Mouse (Mus musculus): Measurements from ENCODE around the gene Tango6. TPM values are rescaled to one million over a fixed set of nuclear protein-coding genes. Genes with fewer than 3 reads are reported as not detected.
A peak's percentile ranks its signal among the peaks of the same experiment; 100 is the strongest.
"Not testable (repeated sequence)": the region's sequence is repeated elsewhere in the genome, so short reads cannot be mapped to it uniquely, and the experiment has no call there.

Tango6 gene
- total RNA-seq, 1 experiment from 2014 or later, result 1.9 TPM

DNA sequence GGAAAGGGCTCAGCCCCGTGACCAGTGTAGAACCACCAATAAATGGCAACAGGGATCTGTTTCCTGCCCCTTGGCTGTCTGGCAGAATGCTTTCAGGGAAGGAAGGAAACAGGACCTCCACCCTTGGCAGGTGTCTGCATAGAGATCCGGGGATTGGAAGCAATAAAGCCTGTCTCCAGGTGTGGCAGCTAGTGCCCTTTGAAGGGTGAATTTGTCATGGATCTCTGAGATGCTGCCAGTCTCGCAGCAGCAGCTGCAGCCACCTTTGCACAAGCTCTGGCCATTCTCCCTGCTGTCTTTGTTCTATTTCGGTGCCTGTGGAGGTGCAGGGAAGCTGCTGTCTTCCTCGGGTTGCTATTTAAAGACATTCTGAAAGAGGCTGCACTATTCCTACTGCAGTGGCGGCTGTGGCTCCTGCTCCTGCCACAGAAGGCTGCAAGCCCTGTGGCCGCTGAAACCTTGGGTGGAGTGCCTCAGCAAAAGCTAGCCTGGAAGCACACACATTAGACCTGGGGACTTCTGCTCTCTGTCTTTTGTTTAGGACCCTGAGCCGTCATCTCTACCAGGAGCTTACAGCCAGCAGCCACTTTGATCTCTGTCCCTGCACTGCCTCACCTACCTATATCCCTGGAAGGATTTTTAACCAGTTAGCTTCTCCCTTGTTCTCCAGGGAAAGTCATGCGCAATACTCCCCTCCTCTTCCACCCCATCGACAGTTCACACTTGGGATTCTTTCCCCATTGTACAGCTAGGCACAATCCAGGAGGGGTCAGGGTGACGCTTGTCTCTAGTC, 156.5 kb downstream of the Tango6 start:
- ATAC-seq (replicated peaks; ENCODE audit: insufficient number of reproducible peaks, low FRiP score, low TSS enrichment, poor library complexity, severe bottlenecking), result no peak

DNA sequence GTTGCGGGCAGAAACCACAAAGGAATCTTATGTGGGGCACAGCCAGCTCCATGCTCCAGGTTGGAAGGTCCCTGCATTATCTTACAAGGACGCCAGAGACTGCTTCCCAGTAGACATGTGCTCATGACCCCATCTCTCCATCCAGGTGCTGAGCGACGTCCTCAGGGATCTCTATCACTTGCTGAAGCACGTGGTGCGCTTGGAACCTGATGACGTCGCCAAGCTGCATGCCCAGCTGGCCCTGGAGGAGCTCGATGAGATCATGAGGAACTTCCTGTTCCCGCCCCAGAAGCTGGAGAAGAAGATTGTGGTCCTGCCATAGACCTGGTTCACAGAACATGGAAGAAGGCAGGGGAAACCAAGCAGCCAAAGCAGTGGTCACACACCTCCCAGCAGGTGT, 167.2 kb downstream of the Tango6 start:
- ATAC-seq (replicated peaks; ENCODE audit: insufficient number of reproducible peaks, low FRiP score, low TSS enrichment, poor library complexity, severe bottlenecking), result no peak

DNA sequence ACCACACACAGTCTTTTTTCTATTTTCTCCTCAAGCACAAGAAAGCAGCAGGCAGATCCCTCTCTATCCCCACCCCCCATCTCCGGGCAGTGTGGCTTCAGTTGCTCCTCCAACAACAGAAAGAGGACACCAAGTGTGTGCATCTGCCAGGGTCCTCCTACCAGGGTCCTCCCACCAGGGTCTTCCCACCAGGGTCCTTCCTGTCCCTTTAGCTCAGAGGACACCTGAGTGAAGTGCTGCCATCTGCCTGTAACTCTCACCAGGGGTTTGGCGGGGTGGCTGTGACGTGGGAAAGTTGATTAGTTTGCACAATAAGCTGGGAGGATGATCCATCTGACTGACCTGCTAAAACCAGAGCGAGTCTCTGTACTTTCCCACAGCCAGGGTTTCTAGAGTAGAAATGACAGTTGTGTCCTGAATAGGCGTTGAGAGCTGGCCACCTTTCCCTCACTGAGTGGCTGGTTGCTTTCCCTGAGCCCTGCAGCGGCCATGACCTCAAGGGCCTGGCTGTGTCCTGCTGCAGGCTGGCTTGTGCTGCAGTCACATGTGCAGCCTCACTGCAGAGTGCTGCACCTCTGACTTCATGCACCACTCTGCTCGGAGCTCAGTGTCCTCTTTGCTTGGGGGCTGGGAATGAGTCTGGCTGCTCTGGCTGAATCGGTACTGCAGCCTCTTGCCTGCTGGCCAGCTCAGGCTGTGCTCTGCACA, 171.8 kb downstream of the Tango6 start:
- no peak for ATAC-seq (replicated peaks; ENCODE audit: insufficient number of reproducible peaks, low FRiP score, low TSS enrichment, poor library complexity, severe bottlenecking)

DNA sequence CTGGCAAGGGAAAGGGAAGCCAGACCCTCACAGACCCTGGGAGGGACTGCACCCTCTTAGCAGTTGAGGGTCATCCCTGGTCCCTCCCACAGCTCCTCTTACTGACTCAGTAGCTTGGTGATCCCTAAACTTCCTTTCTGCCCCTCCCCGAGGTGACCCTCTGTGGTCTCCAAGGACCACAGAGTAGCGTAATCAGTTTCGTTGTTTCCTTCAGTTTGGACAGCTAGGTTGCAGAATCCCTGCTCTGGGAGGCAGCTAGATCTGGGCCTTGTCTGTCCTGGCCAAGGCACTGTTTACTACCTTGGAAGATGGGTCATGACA, 172.3 kb downstream of the Tango6 start:
- no peak for ATAC-seq (replicated peaks; ENCODE audit: insufficient number of reproducible peaks, low FRiP score, low TSS enrichment, poor library complexity, severe bottlenecking)

DNA sequence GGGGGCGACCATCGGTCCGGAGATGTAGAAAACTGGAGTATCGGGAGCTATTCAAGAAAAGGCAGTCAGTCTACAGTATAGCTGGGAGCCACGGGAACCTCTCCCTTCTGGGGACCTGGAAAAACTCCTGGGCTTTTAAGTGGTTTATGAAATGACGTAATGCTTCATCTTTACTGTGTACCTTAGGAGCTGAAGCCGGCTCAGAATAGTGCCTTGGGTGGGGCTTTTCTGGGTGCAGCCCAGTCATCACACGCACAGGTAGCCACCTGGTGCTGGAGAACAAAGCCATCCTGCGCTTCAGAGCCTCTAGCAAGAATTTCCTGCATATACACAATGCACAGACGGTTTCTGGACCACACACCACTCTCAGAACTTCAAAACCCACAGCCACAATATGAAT, 180.0 kb downstream of the Tango6 start:
- no peak for ATAC-seq (replicated peaks; ENCODE audit: insufficient number of reproducible peaks, low FRiP score, low TSS enrichment, poor library complexity, severe bottlenecking)

DNA sequence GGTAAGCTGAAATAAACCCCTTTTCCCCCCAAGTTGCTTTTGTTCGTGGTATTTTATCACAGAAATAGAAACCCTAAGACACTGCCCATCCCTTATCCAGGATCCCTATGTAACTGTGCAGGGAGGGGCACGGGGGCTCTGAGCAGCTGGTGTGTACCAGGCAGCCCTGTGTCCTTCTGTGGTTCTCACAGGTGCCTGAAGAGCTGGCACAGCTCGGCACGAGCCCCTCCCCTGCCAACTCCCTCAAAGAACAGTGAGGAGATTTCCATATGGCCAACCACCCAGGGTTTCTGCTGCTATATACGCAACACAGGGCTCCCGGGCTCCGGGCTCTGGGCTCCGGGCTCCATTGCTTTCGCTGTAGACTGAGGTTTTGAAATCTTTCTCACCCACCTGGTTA, 182.5 kb downstream of the Tango6 start:
- no peak for ATAC-seq (replicated peaks; ENCODE audit: insufficient number of reproducible peaks, low FRiP score, low TSS enrichment, poor library complexity, severe bottlenecking)

DNA sequence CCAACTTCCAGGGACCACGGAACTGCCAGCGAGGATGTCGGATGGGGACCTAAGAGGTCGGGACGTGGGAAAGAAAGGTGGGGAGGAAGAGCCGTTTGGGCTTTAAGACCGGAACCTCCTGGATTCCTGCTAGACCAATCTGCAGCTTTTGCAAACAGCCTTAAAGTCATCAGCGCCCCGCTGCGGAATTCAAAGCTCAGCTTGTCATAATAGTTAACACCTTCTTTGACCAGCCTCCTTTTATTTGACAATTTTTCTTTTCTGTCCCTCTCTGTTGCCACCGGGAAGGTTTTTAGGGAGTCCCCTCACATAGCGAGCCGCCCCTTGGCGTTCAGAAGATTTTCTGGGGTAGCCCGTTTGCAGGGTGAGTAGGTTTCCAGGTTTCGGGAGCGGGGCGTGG, 187.2 kb downstream of the Tango6 start, which contains the start of gene Has3:
Gene Has3 (plus strand): TSS at position 192 of the 400 bp plus-strand sequence.
- no peak for ATAC-seq (replicated peaks; ENCODE audit: insufficient number of reproducible peaks, low FRiP score, low TSS enrichment, poor library complexity, severe bottlenecking)

DNA sequence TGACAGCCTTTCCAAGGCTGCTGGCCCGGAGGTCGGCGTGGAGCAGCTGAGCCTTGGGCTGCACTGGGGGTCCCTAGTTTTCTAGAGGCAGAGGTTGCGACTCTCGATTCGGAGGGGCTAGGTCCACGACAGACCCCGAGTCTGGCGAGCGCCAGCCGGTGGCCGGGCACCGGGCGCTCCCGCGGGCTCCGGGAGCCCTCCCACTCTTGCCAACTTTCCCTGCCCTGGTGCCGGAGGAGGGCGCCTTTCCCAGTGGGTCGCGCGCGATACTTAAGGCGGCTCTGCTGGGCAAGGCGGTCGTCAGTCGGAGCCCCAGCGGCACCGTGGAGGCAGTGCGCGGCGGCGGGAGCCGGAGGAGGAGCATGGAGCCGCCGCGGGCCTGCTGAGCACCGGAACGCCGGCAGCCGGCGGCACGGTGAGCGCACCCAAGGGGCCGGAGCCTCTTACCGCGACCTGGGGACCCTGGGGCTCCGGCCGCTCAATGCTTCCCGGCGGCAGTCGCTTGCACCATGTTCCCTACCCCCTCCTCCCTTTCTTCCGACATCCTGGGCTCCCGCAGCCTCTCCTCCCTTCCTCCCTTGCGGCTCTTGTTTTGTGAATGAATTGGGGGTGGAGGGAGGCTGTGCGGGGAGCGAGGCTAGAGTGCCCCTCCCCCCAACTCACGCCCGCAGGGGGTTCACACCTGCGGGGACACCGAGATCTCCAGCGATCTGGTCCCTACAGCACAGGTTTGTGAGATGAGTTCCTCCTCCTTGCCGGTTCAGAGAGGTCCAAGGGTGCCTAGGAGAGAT, 187.9 kb downstream of the Tango6 start:
- ATAC-seq (replicated peaks; ENCODE audit: insufficient number of reproducible peaks, low FRiP score, low TSS enrichment, poor library complexity, severe bottlenecking), result no peak

DNA sequence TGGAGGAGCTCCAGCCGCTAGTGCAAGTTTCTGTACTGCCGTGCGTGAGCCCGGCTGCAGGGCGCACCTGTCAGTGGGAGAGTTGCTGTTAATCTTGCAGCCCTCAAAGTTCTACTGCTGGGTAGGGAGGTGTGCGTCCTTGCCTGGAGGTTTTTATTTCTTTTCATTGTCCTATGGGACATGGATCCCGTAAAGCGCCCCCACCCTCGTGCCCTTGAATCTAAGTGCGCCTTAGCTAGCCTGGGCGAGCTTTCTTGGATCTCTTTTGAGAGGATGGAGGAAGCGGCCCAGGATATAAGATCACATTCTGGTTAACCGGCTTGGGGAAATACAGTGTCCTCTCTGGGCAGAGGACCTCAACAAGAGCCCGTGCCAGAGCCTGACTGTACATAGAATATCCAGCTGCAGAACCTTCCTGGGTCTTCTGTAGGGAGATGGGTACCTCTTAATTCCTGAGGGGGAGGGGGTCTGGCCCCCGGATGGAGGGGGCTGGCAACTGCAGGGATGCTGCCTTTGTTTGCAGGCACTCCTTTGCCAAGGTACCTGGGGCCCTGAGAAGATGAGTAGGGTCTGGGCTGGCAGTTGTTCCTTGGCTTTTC, 188.6 kb downstream of the Tango6 start:
- no peak for ATAC-seq (replicated peaks; ENCODE audit: insufficient number of reproducible peaks, low FRiP score, low TSS enrichment, poor library complexity, severe bottlenecking)

DNA sequence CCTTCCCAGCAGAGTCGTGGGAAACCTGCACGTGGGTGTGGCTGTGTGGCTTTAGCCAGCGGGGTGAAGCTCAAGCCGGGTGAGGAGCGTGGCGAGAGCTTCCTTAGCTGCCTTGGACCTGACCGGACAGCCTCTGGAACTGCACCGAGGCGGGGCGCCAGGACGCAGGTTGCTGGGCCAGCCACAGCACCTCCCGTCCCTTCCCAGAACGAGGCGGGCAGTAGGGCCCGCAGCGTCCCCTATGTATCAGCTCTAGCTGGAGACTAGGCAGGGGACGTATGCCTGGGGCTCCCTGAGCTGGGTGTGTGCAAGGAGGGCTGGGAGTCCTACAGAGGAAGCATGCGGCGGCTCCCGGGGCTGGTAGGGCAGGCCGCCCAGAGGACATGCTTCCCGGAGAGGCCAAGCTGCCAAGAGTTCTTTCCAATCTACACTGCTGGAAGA, 189.1 kb downstream of the Tango6 start:
- no peak for ATAC-seq (replicated peaks; ENCODE audit: insufficient number of reproducible peaks, low FRiP score, low TSS enrichment, poor library complexity, severe bottlenecking)

DNA sequence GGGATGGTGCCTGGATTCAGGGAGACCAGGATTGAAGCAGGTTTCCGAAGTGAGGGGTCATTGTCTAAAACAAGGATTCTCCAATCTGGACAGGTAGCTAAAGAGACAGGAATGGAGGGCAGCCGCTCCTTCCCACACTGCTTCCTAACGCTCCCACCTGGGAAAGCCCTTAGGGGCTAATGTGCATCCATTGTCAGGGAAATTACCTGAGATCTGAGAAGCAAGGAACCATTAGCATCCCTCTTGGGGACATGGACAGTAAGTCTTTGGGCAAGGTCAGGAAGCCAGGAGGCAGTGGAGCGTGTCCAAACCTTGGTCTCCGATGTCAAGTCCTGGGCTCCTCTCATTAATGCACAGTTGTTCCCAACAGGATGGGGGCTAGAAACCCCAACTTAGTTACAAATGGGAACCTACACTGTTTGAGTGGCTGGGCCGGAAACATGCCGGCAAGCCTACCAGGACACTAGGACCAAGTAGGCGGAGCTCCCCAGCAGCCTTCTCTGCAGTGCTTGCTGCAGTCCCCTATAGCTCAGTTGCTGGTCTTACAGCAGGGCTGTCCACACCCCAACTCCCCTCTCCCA, 189.7 kb downstream of the Tango6 start:
- no peak for ATAC-seq (replicated peaks; ENCODE audit: insufficient number of reproducible peaks, low FRiP score, low TSS enrichment, poor library complexity, severe bottlenecking)

DNA sequence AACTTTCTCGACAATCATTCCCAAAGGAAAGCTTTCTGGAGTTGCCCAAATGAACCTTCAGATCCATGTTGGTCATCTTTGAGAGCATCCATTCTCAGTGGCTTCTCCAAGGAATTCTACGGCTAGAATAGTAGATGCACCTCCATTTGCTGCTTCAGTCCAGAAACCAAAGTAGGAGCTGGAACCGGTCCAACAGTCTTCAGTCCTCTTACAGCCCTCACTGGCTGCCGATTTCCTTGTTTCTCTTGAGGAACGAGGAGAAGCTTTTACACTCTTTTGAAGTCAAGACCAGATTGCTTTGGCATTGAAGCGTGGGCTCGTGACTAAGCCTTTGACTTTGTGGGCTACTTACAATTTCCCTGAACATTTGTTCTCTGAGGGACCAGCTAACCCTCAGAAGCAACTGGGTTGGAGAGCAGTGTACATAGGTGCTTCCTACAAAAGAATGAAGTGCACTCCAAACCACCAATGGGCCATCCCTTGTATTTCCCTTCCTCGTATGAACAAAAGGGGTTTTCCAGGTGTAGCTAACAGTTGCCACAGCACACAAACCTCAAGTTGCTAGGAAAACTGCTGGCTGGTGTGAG, 197.3 kb downstream of the Tango6 start:
- no peak for ATAC-seq (replicated peaks; ENCODE audit: insufficient number of reproducible peaks, low FRiP score, low TSS enrichment, poor library complexity, severe bottlenecking)

DNA sequence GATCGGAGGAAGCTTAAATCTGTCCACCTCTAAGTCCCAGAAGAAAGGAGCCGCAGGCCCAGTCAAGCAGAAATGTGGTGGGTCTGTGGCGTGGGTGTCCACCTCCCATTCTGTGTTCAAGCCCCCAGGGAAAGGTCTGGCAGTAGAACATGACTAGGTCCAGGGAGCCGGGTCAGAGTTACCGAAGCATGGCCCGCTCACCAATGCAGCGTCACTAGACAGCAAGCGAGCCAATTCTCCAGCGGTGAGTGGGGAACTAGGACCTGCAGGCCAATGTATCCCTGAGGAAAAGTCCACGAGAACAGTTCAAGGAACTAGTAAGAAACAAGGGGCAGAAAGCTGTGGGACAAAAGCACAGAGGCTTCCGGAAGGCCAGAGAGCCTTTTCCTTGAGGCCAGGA, 201.2 kb downstream of the Tango6 start:
- not testable (repeated sequence) for ATAC-seq (replicated peaks; ENCODE audit: insufficient number of reproducible peaks, low FRiP score, low TSS enrichment, poor library complexity, severe bottlenecking)

DNA sequence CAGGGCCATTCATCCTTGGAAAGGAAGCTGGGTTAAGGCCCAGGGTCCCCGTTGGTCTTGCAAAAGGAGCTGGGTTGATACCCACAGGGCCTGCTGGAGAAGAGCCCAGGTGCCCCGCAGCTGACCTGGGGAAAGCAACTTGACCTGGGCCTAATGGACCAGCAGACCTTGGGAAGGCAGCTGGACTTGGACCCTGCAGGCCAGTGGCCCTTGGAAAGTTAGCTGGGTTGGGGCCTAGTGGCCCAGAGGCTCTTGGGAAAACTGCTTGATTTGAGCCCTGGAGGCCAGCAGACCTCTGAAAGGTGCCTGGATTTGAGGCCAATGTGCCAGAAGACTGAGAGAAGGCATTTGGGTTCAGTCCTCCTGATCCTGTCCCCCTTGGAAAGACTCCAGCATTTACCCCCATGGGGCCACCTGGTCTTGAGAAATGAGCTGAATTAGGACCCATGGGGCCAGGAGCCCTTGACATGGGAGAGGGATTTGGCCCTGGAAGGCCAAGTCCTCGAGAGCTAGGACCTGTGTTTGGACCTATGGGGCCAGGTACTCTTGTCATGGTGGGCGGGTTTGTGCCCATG, 202.0 kb downstream of the Tango6 start:
- not testable (repeated sequence) for ATAC-seq (replicated peaks; ENCODE audit: insufficient number of reproducible peaks, low FRiP score, low TSS enrichment, poor library complexity, severe bottlenecking)

DNA sequence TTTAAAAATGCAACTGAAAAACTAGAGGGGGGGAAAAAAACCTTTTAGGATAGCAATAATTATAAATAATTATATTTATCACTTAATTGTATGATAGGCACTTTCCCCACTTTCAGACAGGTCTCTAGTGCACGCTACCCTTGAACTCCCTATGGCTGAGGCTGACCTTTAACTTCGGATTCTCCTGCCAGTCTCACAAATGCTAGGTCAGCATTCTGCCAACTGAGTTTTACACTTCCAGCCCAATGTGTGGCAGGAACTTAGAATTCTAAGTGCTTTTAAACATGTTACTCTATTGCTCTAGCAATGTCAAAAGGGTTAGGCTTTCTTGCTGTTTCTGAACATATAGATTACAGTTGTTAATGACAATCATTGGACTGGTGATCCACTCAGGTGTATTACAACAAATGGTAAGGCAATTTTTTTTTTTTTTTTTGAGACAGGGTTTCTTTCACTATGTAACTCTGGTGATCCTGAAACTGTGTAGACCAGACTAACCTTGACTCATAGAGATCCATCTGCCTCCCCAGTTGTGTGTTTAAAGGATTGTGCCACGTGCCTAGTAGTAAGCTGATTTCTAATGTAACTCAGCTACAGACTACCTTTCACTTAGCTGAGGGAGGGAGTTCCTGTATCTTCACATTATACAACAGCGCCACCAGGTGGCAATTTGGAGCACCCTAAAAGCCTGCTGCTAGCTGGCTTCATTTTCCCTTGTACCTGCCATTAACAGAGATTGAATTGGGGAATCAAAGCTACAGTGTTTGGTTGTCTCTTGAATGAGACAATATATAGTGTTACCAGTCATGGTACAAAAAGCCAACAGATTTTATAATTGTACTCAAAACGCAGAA, 204.7 kb downstream of the Tango6 start:
- ATAC-seq (replicated peaks; ENCODE audit: insufficient number of reproducible peaks, low FRiP score, low TSS enrichment, poor library complexity, severe bottlenecking), result peak; percentile 70

DNA sequence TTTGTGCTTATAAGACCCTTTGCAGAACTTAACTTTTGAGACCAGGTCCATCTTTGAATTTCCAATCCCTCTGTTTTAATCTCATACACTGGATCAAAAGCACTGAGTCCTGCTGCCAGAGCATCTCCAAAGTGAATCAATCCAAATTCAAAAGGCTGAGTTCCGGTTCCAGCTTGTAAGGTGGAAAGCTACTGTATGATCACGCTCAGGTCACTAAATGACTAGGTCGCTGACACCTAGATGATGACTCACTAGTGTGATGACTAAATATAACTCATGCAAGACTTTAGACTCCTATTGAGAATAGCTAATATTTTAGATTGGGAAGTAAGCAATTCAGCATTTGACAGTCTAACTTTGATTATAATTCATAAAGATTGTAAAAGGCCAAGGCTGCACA, 205.9 kb downstream of the Tango6 start:
- no peak for ATAC-seq (replicated peaks; ENCODE audit: insufficient number of reproducible peaks, low FRiP score, low TSS enrichment, poor library complexity, severe bottlenecking)

DNA sequence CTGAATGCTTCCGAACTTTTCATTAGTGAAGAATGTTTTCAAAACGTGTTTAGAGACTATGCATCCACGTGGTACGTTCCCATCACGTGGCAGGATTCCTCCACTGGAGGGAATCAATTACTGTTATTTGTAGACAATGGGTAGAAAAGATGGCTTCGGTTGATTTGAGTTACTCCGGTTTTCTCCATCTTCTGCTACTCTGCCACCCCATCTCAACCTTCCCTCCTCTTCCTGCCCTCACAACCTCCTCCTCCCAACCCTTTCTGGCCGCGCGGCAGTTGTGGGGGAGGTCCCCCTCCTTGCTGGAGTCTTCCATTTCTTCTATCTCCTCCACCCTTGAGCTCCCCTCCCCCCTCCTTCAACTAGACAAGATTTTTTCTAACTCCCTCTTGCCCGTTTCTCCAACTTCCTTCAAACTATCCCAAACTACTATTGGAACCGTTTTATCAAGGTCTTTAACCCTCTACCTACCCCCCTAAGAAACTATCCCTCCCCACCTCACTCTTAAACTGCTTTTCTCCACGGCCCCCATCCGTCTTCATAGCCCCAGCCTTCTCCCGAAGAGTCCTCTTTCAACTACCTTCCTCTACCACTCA, 209.4 kb downstream of the Tango6 start:
- ATAC-seq (replicated peaks; ENCODE audit: insufficient number of reproducible peaks, low FRiP score, low TSS enrichment, poor library complexity, severe bottlenecking), result no peak
